ENCODE assay signal across 9 mouse cellular contexts in genomic region chr9:43115431-43116133, GRCm38 (mm10). TPM values are rescaled to one million over a fixed set of nuclear protein-coding genes. Genes with fewer than 3 reads are reported as not detected.
DNase-seq lines count a peak whose midpoint lies in the region; ATAC-seq and TF ChIP-seq lines count a peak whose summit lies in the region.
"Had no signal": no experiment of that assay in that cellular context is flagged by ENCODE, and none has a peak within 500 bp of the region (broad histone marks: within the 10 kb centered on the region; RNA-seq: fewer than 3 reads in every experiment).

No protein-coding gene starts in this region.

- peak overlapping the region; percentile 75 to 82 for H3K4me3 ChIP-seq in heart, embryonic 14.5 days (ENCODE audit: control insufficient read depth in 1 of 2, insufficient read depth in 1 of 2, low read depth in 1 of 2, low read length in 2 of 2)
- peak overlapping the region; percentile 78 for H3K4me3 ChIP-seq in embryonic facial prominence, embryonic 14.5 days (ENCODE audit: low read depth, low read length)
- peak overlapping the region; percentile 84 for H3K4me3 ChIP-seq in midbrain, postnatal 0 days (ENCODE audit: low read depth, low read length)

- 23% methylated on average over 12 of the region's 12 CpGs for WGBS in heart, embryonic 14.5 days
- 27% methylated on average over 12 of the region's 12 CpGs for WGBS in embryonic facial prominence, embryonic 14.5 days
- WGBS in midbrain, postnatal 0 days: 14% methylated on average over 12 of the region's 12 CpGs

- no peaks in the 10 kb centered on the region for H3K27me3 ChIP-seq in heart, embryonic 14.5 days (ENCODE audit: control insufficient read depth, insufficient read depth, low read length)
- no peaks in the 10 kb centered on the region for H3K27me3 ChIP-seq in embryonic facial prominence, embryonic 14.5 days (replicated peaks; ENCODE audit: control insufficient read depth, insufficient read depth, low read length)
- no peaks in the 10 kb centered on the region for H3K27me3 ChIP-seq in midbrain, postnatal 0 days (ENCODE audit: insufficient read depth, low read length)
- H3K27me3 ChIP-seq: Patski had no signal

- H3K4me2 ChIP-seq in heart, embryonic 14.5 days (ENCODE audit: low read length): peak overlapping the region; percentile 65
- H3K4me2 ChIP-seq in embryonic facial prominence, embryonic 14.5 days (ENCODE audit: low read depth, low read length): peak overlapping the region; percentile 79
- peak overlapping the region; percentile 74 for H3K4me2 ChIP-seq in midbrain, postnatal 0 days (ENCODE audit: low read depth, low read length, poor library complexity, severe bottlenecking)

- no peak for TF ChIP-seq CTCF in midbrain, postnatal 0 days (IDR thresholded peaks at IDR 0.05)

- no peak for DNase-seq in heart, postnatal 14 days
- no peak for DNase-seq in embryonic facial prominence, embryonic 14.5 days (ENCODE audit: low spot score)
- peak; percentile 84 for DNase-seq in kidney, adult 9 months
- peak; percentile 19 for DNase-seq in midbrain, postnatal 0 days (ENCODE audit: low spot score)
- no peak for DNase-seq in left cerebral cortex, postnatal 36 days (ENCODE audit: low spot score in 2 of 2)
- DNase-seq in urinary bladder, postnatal 10 days (ENCODE audit: low spot score): no peak
- no peak for DNase-seq in T-cell, adult 2 months (ENCODE audit: low spot score)

- peaks cover 20% of the 10 kb centered on the region for H3K36me3 ChIP-seq in heart, embryonic 14.5 days (ENCODE audit: control insufficient read depth, insufficient read depth, low read length)
- H3K36me3 ChIP-seq in embryonic facial prominence, embryonic 14.5 days (ENCODE audit: control insufficient read depth, insufficient read depth, low read length): peaks cover 13% of the 10 kb centered on the region
- H3K36me3 ChIP-seq in midbrain, postnatal 0 days (ENCODE audit: insufficient read depth, low read length): peaks cover 11% of the 10 kb centered on the region

- intact Hi-C loops in heart, postnatal 14 days (cut with DNase I): no loop called here
- intact Hi-C loops in left cerebral cortex, postnatal 36 days (cut with DNase I): no loop called here

- no peaks in the 10 kb centered on the region for H3K9me3 ChIP-seq in heart, embryonic 14.5 days (ENCODE audit: control insufficient read depth, low read length)
- H3K9me3 ChIP-seq in embryonic facial prominence, embryonic 14.5 days (ENCODE audit: control insufficient read depth, low read length): no peaks in the 10 kb centered on the region
- no peaks in the 10 kb centered on the region for H3K9me3 ChIP-seq in midbrain, postnatal 0 days (ENCODE audit: low read length)

- H3K9ac ChIP-seq in heart, embryonic 14.5 days (ENCODE audit: low read length): peak overlapping the region; percentile 89
- peak overlapping the region; percentile 84 for H3K9ac ChIP-seq in embryonic facial prominence, embryonic 14.5 days (ENCODE audit: low read depth, low read length)
- H3K9ac ChIP-seq in midbrain, postnatal 0 days (replicated peaks; ENCODE audit: low read length, poor library complexity, severe bottlenecking): peak overlapping the region; percentile 95

- ATAC-seq in heart, embryonic 14.5 days (ENCODE audit: insufficient number of reproducible peaks, insufficient read depth, low FRiP score, low read depth): no peak
- no peak for ATAC-seq in embryonic facial prominence, embryonic 14.5 days (ENCODE audit: low read depth)
- no peak for ATAC-seq in midbrain, postnatal 0 days (ENCODE audit: low FRiP score)

- H3K27ac ChIP-seq in heart, embryonic 14.5 days (replicated peaks in 1 of 2; ENCODE audit: control insufficient read depth in 1 of 2, insufficient read depth in 1 of 2, low read depth in 2 of 2, low read length in 2 of 2): peak overlapping the region; percentile 60 to 70
- H3K27ac ChIP-seq in embryonic facial prominence, embryonic 14.5 days (replicated peaks; ENCODE audit: low read depth, low read length): no peak overlapping the region
- peak overlapping the region; percentile 72 for H3K27ac ChIP-seq in midbrain, postnatal 0 days (ENCODE audit: low read depth, low read length)

- H3K4me1 ChIP-seq in heart, embryonic 14.5 days (ENCODE audit: control insufficient read depth in 2 of 2, insufficient read depth in 2 of 2, low read length in 2 of 2): peaks cover 0 to 16% of the 10 kb centered on the region in 2 experiments; a peak in 2 of 4 replicates
- H3K4me1 ChIP-seq in embryonic facial prominence, embryonic 14.5 days (ENCODE audit: control insufficient read depth, insufficient read depth, low read length): peaks cover 10% of the 10 kb centered on the region
- 0 out of 2 replicates have a peak, but pooled peaks cover 5% of the 10 kb centered on the region for H3K4me1 ChIP-seq in midbrain, postnatal 0 days (ENCODE audit: insufficient read depth, low read length)

RNA-seq across cellular contexts. Expression of gene Tmem136, which starts 0.8 kb away (rescaled TPM):
- 15.1 and 17.2 TPM in 2 replicates for polyA plus RNA-seq in heart, embryonic 14.5 days (2014; fragmentation: Nextera tagmentation; extraction: Ambion mirVana)
- total RNA-seq in heart, postnatal 14 days (2021): 1 to 10 TPM; 7.2 to 7.5 TPM
- 5.7 and 7.8 TPM in 2 replicates for polyA plus RNA-seq in embryonic facial prominence, embryonic 14.5 days (2014; fragmentation: Nextera tagmentation; extraction: Ambion mirVana)
- 4.9 and 5.1 TPM in 2 replicates for total RNA-seq in midbrain, postnatal 0 days (2014; rRNA removed)
- polyA plus RNA-seq in midbrain, postnatal 0 days (2015; fragmentation: Nextera tagmentation; extraction: Ambion mirVana): 7.8 and 8.0 TPM in 2 replicates
- 10 to 100 TPM; 18.1 to 18.6 TPM for total RNA-seq in left cerebral cortex, postnatal 36 days (2021)

RNA-seq across cellular contexts. Expression of gene Arhgef12, which starts 8.5 kb away (rescaled TPM):
- polyA plus RNA-seq in heart, embryonic 14.5 days (2014; fragmentation: Nextera tagmentation; extraction: Ambion mirVana): 18.0 and 20.5 TPM in 2 replicates
- 100 to 1,000 TPM; 154 to 163 TPM for total RNA-seq in heart, postnatal 14 days (2021)
- 14.0 and 15.5 TPM in 2 replicates for polyA plus RNA-seq in embryonic facial prominence, embryonic 14.5 days (2014; fragmentation: Nextera tagmentation; extraction: Ambion mirVana)
- 97.1 and 134 TPM in 2 replicates for total RNA-seq in midbrain, postnatal 0 days (2014; rRNA removed)
- polyA plus RNA-seq in midbrain, postnatal 0 days (2015; fragmentation: Nextera tagmentation; extraction: Ambion mirVana): 13.5 and 17.0 TPM in 2 replicates
- 100 to 1,000 TPM; 153 to 169 TPM for total RNA-seq in left cerebral cortex, postnatal 36 days (2021)

Comparison
In these comparisons a context has a peak if more than half of its experiments do, and no peak if none do; other contexts are left out.
1. DNase-seq: peak in kidney, adult 9 months (single experiment) and midbrain, postnatal 0 days (single experiment); none in heart, postnatal 14 days (0 of 2), embryonic facial prominence, embryonic 14.5 days (single experiment), left cerebral cortex, postnatal 36 days (0 of 2), urinary bladder, postnatal 10 days (single experiment) and T-cell, adult 2 months (single experiment).
2. Peak in every context shown above with its lines, with median percentiles within 50 percentile points of each other: H3K4me2 ChIP-seq, H3K4me3 ChIP-seq and H3K9ac ChIP-seq.